Mouse (Mus musculus) heart, postnatal 0 days (tissue): ENCODE data around the gene Ric1. TPM values are rescaled to one million over a fixed set of nuclear protein-coding genes. Genes with fewer than 3 reads are reported as not detected.

Experiments used
- ATAC-seq: fragments of 200-750 bp; cut with Nextera tagmentation; 2 replicates; pipeline ENCODE4 v1.8.0; 2017; ENCODE audit warnings: low read depth, moderate number of reproducible peaks, moderate library complexity; ENCODE audit not compliant: insufficient read depth
- DNase-seq: peaks from one replicate; pipeline ENCODE4 v3.0.0-alpha.2; 2016; ENCODE audit warnings: low spot score
- H3K27ac ChIP-seq: fragments of 300-500 bp; sonication (generic); 2 replicates; pipeline ENCODE4 v1.5.1; 2014; ENCODE audit warnings: low read depth, mild to moderate bottlenecking
- H3K27me3 ChIP-seq: fragments of 300-500 bp; sonication (generic); 2 replicates; pipeline ENCODE4 v1.6.1; 2014; ENCODE audit warnings: low read length, mixed read lengths; ENCODE audit not compliant: control insufficient read depth, insufficient read depth
- H3K36me3 ChIP-seq: fragments of 300-500 bp; sonication (generic); replicated peaks from 2 replicates; pipeline ENCODE4 v1.6.1; 2014; ENCODE audit warnings: low read length, mixed read lengths; ENCODE audit not compliant: control insufficient read depth, insufficient read depth
- H3K4me1 ChIP-seq: fragments of 300-500 bp; sonication (generic); 2 replicates; pipeline ENCODE4 v1.6.1; 2014; ENCODE audit warnings: antibody characterized with exemption; ENCODE audit not compliant: control insufficient read depth, insufficient read depth
- H3K4me2 ChIP-seq: fragments of 300-500 bp; sonication (generic); 2 replicates; pipeline ENCODE4 v1.6.1; 2014; ENCODE audit warnings: low read depth, mild to moderate bottlenecking, low read length, moderate library complexity
- H3K4me3 ChIP-seq: fragments of 300-500 bp; sonication (generic); 2 replicates; pipeline ENCODE4 v1.5.1; 2014; ENCODE audit warnings: low read depth, low read length
- H3K9ac ChIP-seq: fragments of 300-500 bp; sonication (generic); replicated peaks from 2 replicates; pipeline ENCODE4 v1.6.1; 2014; ENCODE audit warnings: low read depth, low read length, mixed read lengths
- H3K9me3 ChIP-seq: fragments of 300-500 bp; sonication (generic); replicated peaks from 2 replicates; pipeline ENCODE4 v1.6.1; 2016; ENCODE audit warnings: low read length; ENCODE audit not compliant: control insufficient read depth
- CTCF ChIP-seq: IDR thresholded peaks from 2 replicates; pipeline ENCODE4 v1.5.1; 2016; ENCODE audit warnings: antibody characterized with exemption, control low read depth, low read depth
- EP300 ChIP-seq: IDR thresholded peaks from 2 replicates; pipeline ENCODE4 v1.6.1; 2016; ENCODE audit warnings: antibody characterized with exemption, low read depth
- WGBS: fragments of 180-500 bp; shearing (Covaris S2); extraction: QIAGEN DNeasy Blood & Tissue Kit; methylation state at CpG from one replicate; pipeline ENCODE4 v1.1.7; 2014; 5-methylcytosine and 5-hydroxymethylcytosine counted together
- polyA plus RNA-seq: library from polyadenylated mRNA; unstranded; fragments of >200 nt; fragmentation: Nextera tagmentation; extraction: Ambion mirVana; gene quantifications from 2 replicates; pipeline ENCODE4 v1.2.1, GENCODE M21; 2015
- total RNA-seq: library from RNA; depleted of rRNA; stranded (reverse); fragments of >200 nt; gene quantifications from 2 replicates; pipeline ENCODE4 v1.2.3, GENCODE M21; 2014; ENCODE audit warnings: low replicate concordance

Gene Ric1
- total and polyA plus RNA-seq, 2 experiments from 2014 or later: 6.0 to 29.9 TPM

DNA sequence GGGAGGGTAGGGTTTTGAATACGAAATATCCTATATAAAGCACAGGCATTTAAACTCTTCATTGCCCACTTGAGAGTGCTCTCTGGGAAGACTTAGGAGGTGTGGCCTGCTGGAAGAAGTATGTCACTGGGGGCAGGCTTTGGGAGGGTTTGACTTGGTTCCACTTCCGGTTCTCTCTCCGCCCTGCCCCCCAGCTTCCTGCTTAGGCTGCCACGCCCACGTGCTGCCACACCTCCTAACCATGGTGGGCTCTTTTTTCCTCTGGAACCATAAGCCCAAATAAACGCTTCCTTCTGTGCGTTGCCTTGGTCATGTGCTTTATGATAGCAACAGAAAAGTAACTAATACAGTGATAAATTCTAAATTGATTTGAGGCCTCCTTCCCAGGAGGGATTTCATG, 16.5 kb upstream of the Ric1 start:
- 0 out of 2 replicates have a peak, but pooled peaks cover 8% of the 10 kb centered on the region for H3K4me1 ChIP-seq
- TF ChIP-seq CTCF (no peak), EP300 (no peak)
- H3K4me2 ChIP-seq: no peak overlapping the region
- no peaks in the 10 kb centered on the region for H3K36me3 ChIP-seq
- H3K4me3 ChIP-seq: no peak overlapping the region
- no peak for DNase-seq
- H3K9ac ChIP-seq: no peak overlapping the region
- H3K27ac ChIP-seq: peak overlapping the region; percentile 38; the same call in 1 of the 2 replicates
- WGBS: 73% methylated on average over 7 of the region's 7 CpGs
- H3K27me3 ChIP-seq: no peaks in the 10 kb centered on the region
- no peaks in the 10 kb centered on the region for H3K9me3 ChIP-seq
- no peak for ATAC-seq

- Histone ChIP-seq H3K9ac (no peak overlapping the region), H3K27me3 (no peaks in the 10 kb centered on the region), H3K4me3 (no peak overlapping the region), H3K27ac (no peak overlapping the region), H3K4me2 (no peak overlapping the region), H3K36me3 (no peaks in the 10 kb centered on the region), H3K4me1 (0 out of 2 replicates have a peak, but pooled peaks cover 8% of the 10 kb centered on the region), H3K9me3 (no peaks in the 10 kb centered on the region)
- TF ChIP-seq CTCF (no peak), EP300 (no peak)
- WGBS: 33% methylated on average over 7 of the region's 7 CpGs
- ATAC-seq: no peak
- DNase-seq: no peak
Measured at GRCm38 (mm10) chr19:29508208-29508607, 13.9 kb upstream of the Ric1 start.

DNA sequence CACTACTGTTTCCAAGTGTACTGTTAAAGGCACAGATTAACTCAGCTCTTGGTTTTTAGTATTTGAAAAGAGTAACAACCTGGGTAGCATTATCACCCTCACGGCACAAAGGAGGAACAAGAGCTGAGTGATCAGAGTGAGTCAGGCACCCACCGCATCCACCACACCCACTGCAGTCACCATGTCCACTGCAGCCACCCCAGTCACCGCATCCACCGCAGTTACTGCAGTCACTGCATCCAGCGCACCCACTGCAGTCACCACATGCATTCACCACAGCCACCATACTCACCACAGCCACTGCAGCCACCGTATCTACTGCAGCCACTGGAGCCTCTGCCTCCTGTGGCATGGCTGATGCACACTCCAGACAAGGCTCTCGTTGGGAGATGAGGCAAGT, 12.2 kb upstream of the Ric1 start:
- Histone ChIP-seq H3K9me3 (no peaks in the 10 kb centered on the region), H3K4me3 (no peak overlapping the region), H3K36me3 (no peaks in the 10 kb centered on the region), H3K9ac (no peak overlapping the region), H3K27ac (no peak overlapping the region), H3K4me1 (0 out of 2 replicates have a peak, but pooled peaks cover 8% of the 10 kb centered on the region), H3K4me2 (no peak overlapping the region), H3K27me3 (no peaks in the 10 kb centered on the region)
- WGBS: 77% methylated on average over 7 of the region's 7 CpGs
- no peak for TF ChIP-seq CTCF
- no peak for TF ChIP-seq EP300
- ATAC-seq (no peak), DNase-seq (no peak)

DNA sequence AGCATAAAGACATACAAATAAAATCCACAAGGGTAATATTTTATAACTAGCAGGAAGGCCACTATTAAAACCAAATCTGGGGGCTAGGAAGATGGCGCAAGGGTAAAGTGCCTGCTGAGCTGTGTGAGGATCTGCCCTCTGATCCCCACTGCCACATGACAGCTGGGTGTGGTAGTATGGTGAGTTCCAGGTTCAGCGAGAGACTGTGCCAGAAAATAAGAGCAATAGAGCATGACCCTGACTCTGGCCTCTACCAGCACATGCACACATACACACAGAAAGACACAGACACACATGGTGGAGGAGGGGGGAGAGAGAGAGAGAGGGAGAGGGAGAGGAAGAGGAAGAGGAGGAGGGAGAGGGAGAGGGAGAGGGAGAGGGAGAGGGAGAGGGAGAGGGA, 10.3 kb upstream of the Ric1 start:
- no peaks in the 10 kb centered on the region for H3K9me3 ChIP-seq
- no peak overlapping the region for H3K9ac ChIP-seq
- no peak overlapping the region for H3K4me2 ChIP-seq
- H3K4me3 ChIP-seq: no peak overlapping the region
- ATAC-seq (no peak), DNase-seq (no peak)
- 83% methylated on average over 2 of the region's 2 CpGs for WGBS
- 0 out of 2 replicates have a peak, but pooled peaks cover 8% of the 10 kb centered on the region for H3K4me1 ChIP-seq
- H3K27me3 ChIP-seq: no peaks in the 10 kb centered on the region
- TF ChIP-seq CTCF: no peak
- no peak for TF ChIP-seq EP300
- H3K36me3 ChIP-seq: no peaks in the 10 kb centered on the region
- no peak overlapping the region for H3K27ac ChIP-seq

GRCm38 (mm10) chr19:29513111-29513766, 8.8 kb upstream of the Ric1 start:
- no peak for ATAC-seq
- Histone ChIP-seq H3K36me3 (no peaks in the 10 kb centered on the region), H3K27me3 (no peaks in the 10 kb centered on the region), H3K9me3 (no peaks in the 10 kb centered on the region), H3K27ac (no peak overlapping the region), H3K4me3 (no peak overlapping the region), H3K4me1 (0 out of 2 replicates have a peak, but pooled peaks cover 6% of the 10 kb centered on the region), H3K4me2 (no peak overlapping the region), H3K9ac (no peak overlapping the region)
- TF ChIP-seq CTCF: no peak
- TF ChIP-seq EP300: no peak
- 50% methylated on average over 2 of the region's 2 CpGs for WGBS
- no peak for DNase-seq

- Histone ChIP-seq H3K27me3 (no peaks in the 10 kb centered on the region), H3K4me3 (no peak overlapping the region), H3K9me3 (no peaks in the 10 kb centered on the region), H3K4me2 (no peak overlapping the region), H3K9ac (no peak overlapping the region), H3K36me3 (0 out of 2 replicates have a peak, but pooled peaks cover 5% of the 10 kb centered on the region), H3K27ac (no peak overlapping the region), H3K4me1 (no peaks in the 10 kb centered on the region)
- TF ChIP-seq CTCF (no peak), EP300 (no peak)
- DNase-seq (no peak), ATAC-seq (no peak)
- 87% methylated on average over 3 of the region's 3 CpGs for WGBS
Measured at GRCm38 (mm10) chr19:29514130-29514529, 8.0 kb upstream of the Ric1 start.
